Mouse (Mus musculus) forebrain, embryonic 11.5 days (tissue): ENCODE measurements at regions not wholly inside any gene's neighbourhood (a gene's known extent, or its start where the extent isn't known, plus 50 kb on each side); places are given as distances from the start of the nearest gene placed in this dataset.

Experiments
- ATAC-seq: fragments of 200-750 bp; cut with Nextera tagmentation; replicated peaks from 2 replicates; pipeline ENCODE4 v1.8.0; 2017; ENCODE audit warnings: moderate TSS enrichment; ENCODE audit not compliant: low FRiP score
- DNase-seq: peaks from one replicate; pipeline ENCODE4 v3.0.0-alpha.2; 2017; ENCODE audit warnings: low spot score
- H3K27ac ChIP-seq: fragments of 300-500 bp; sonication (generic); 2 replicates; pipeline ENCODE4 v1.5.1; 2014; ENCODE audit warnings: low read depth, low read length
- H3K27me3 ChIP-seq: fragments of 300-500 bp; sonication (generic); 2 replicates; pipeline ENCODE4 v1.6.1; 2014; ENCODE audit warnings: mild to moderate bottlenecking, low read length, mixed read lengths; ENCODE audit not compliant: control insufficient read depth, insufficient read depth
- H3K36me3 ChIP-seq: fragments of 300-500 bp; sonication (generic); 2 replicates; pipeline ENCODE4 v1.6.1; 2014; ENCODE audit warnings: mild to moderate bottlenecking, low read length, moderate library complexity, mixed read lengths; ENCODE audit not compliant: control insufficient read depth, insufficient read depth
- H3K4me1 ChIP-seq: fragments of 300-500 bp; sonication (generic); replicated peaks from 2 replicates; pipeline ENCODE4 v1.6.1; 2014; ENCODE audit warnings: low read length, mixed read lengths; ENCODE audit not compliant: control insufficient read depth, insufficient read depth
- H3K4me2 ChIP-seq: fragments of 300-500 bp; sonication (generic); 2 replicates; pipeline ENCODE4 v1.6.1; 2014; ENCODE audit warnings: low read depth, mild to moderate bottlenecking, low read length, moderate library complexity, mixed read lengths; ENCODE audit not compliant: severe bottlenecking
- H3K4me3 ChIP-seq: fragments of 300-500 bp; sonication (generic); 2 replicates; pipeline ENCODE4 v1.5.1; 2014; ENCODE audit warnings: low read depth, low read length
- H3K9ac ChIP-seq: fragments of 300-500 bp; sonication (generic); 2 replicates; pipeline ENCODE4 v1.6.1; 2014; ENCODE audit warnings: low read length
- H3K9me3 ChIP-seq: fragments of 300-500 bp; sonication (generic); 2 replicates; pipeline ENCODE4 v1.6.1; 2016; ENCODE audit warnings: low read length, mixed read lengths; ENCODE audit not compliant: control insufficient read depth
- WGBS: fragments of 180-500 bp; shearing (Covaris S2); extraction: QIAGEN DNeasy Blood & Tissue Kit; methylation state at CpG from one replicate; pipeline ENCODE4 v1.1.7; 2014; 5-methylcytosine and 5-hydroxymethylcytosine counted together

DNA sequence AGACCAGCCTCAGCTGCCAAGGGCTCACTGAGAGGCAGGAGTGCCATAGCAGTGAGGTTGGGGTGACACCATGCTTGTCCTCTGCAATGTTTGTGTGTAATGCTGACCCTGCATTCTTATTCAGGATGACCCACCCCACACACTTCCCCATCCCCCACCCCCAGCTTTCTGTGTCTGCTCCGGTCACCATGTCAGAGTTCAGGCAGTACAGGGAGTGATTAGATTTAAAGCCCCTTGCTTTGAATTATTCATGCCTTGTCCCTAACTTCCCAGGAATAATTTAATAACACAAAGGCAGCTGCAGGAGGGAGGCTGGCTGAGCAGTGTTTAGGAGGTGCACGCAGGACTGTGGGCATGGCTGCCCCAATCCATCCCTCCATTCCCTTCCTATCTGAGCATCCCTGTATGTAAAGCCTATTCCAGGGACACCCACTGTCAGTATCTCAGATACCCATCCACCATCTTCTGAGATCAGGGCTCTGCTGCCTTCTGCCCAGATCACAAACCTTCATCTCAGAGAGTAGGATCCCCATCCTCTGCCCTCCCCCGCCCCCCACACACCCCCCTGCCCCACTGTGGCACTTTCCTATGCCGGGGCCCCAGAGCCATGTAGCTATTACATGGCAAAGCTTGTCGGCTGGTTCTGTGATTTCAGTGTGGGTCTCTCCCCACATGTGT, 76.0 kb upstream of the Rufy1 start:
- Histone ChIP-seq H3K4me3 (no peak overlapping the region), H3K27me3 (no peaks in the 10 kb centered on the region), H3K36me3 (no peaks in the 10 kb centered on the region), H3K27ac (no peak overlapping the region), H3K9me3 (no peaks in the 10 kb centered on the region), H3K9ac (no peak overlapping the region), H3K4me1 (peaks cover 2% of the 10 kb centered on the region; the same call in 1 of the 2 replicates), H3K4me2 (no peak overlapping the region)
- WGBS = 49% methylated on average over 5 of the region's 5 CpGs
- ATAC-seq (peak; percentile 61), DNase-seq (no peak)

GRCm38 (mm10) chr11:50501352-50501751, 70.4 kb upstream of the Rufy1 start:
- no peaks in the 10 kb centered on the region for H3K9me3 ChIP-seq
- H3K27me3 ChIP-seq = no peaks in the 10 kb centered on the region
- ATAC-seq = no peak
- H3K4me3 ChIP-seq = no peak overlapping the region
- H3K9ac ChIP-seq = no peak overlapping the region
- 71% methylated on average over 12 of the region's 12 CpGs for WGBS
- no peak overlapping the region for H3K27ac ChIP-seq
- H3K36me3 ChIP-seq = no peaks in the 10 kb centered on the region
- H3K4me2 ChIP-seq = no peak overlapping the region
- 0 out of 2 replicates have a peak, but pooled peaks cover 2% of the 10 kb centered on the region for H3K4me1 ChIP-seq
- no peak for DNase-seq

DNA sequence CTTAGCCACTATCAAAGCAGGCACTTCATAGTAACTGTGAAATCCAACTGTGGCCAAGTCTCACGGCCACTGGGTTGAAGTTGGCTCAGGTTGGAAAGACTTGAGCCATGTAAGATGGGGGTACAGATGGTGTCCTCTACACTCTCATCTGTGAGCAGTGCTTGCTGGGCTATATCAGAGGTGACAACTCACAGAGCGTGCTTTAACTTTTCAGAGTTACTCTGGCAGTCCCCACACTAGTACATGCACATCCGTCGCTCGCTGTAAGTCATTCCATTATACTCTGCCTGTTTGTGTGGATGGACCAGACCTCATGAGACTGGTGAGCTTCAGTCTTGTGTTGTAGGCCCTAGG, 62.2 kb upstream of the Rufy1 start:
- Histone ChIP-seq H3K4me3 (no peak overlapping the region), H3K4me1 (peaks cover 9% of the 10 kb centered on the region), H3K27ac (peak overlapping the region; percentile 64; the same call in 1 of the 2 replicates), H3K9ac (no peak overlapping the region), H3K4me2 (no peak overlapping the region), H3K27me3 (no peaks in the 10 kb centered on the region), H3K9me3 (no peaks in the 10 kb centered on the region), H3K36me3 (no peaks in the 10 kb centered on the region)
- 96% methylated on average over 5 of the region's 5 CpGs for WGBS
- DNase-seq (no peak), ATAC-seq (no peak)

- no peak overlapping the region for H3K4me3 ChIP-seq
- no peaks in the 10 kb centered on the region for H3K27me3 ChIP-seq
- WGBS = 44% methylated on average over 5 of the region's 5 CpGs
- no peaks in the 10 kb centered on the region for H3K36me3 ChIP-seq
- no peak overlapping the region for H3K4me2 ChIP-seq
- H3K9ac ChIP-seq = peak overlapping the region; percentile 41; the same call in 1 of the 2 replicates
- peaks cover 9% of the 10 kb centered on the region for H3K4me1 ChIP-seq
- no peaks in the 10 kb centered on the region for H3K9me3 ChIP-seq
- DNase-seq = peak; percentile 55
- H3K27ac ChIP-seq = peak overlapping the region; percentile 64
- ATAC-seq = peak; percentile 77
These were observed 61.6 kb upstream of the Rufy1 start for GRCm38 (mm10) chr11:50492399-50493122.

DNA sequence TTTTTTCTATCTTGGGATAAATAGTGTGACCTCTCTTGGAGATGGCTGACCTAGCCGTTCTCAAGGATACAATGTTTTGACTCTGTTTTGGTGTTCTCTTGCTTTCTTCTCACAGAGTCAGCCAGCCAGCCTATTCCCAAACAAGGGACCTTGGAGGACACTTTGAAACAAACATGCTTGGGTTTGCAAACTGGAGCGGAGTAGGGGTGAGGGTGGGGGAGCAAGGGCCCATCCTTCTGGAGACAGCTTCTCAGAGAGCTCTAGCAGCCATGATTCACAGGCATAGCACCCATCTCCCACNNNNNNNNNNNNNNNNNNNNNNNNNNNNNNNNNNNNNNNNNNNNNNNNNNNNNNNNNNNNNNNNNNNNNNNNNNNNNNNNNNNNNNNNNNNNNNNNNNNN, 52.9 kb upstream of the Rufy1 start:
- H3K36me3 ChIP-seq = no peaks in the 10 kb centered on the region
- no peak overlapping the region for H3K4me3 ChIP-seq
- no peak overlapping the region for H3K9ac ChIP-seq
- H3K9me3 ChIP-seq = no peaks in the 10 kb centered on the region
- ATAC-seq (no peak), DNase-seq (no peak)
- no peaks in the 10 kb centered on the region for H3K27me3 ChIP-seq
- no peak overlapping the region for H3K27ac ChIP-seq
- H3K4me1 ChIP-seq = no peaks in the 10 kb centered on the region
- no peak overlapping the region for H3K4me2 ChIP-seq
- WGBS = 94% methylated on average over 2 of the region's 2 CpGs

DNA sequence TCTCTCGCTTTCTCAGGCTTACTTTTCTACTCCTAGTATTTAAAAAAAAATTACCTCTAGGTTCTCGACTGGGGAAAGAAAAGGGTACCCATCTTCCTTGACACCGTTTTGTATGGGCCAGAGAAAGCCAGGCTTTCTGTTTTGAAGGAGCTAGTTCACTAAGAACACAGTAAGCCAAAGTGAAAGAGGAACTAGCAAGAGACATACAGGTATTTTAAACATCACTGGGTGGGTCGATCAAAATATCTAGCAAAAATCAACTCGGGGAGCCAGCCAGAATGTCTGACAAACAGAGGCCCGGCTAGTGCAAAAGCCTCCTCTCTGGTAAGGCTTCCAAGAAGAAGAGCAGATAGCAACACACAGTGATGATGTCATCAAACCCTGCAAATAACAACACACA, 52.2 kb upstream of the Rufy1 start:
- Histone ChIP-seq H3K4me3 (no peak overlapping the region), H3K27ac (no peak overlapping the region), H3K9ac (no peak overlapping the region), H3K4me2 (no peak overlapping the region), H3K27me3 (no peaks in the 10 kb centered on the region), H3K9me3 (no peaks in the 10 kb centered on the region), H3K4me1 (no peaks in the 10 kb centered on the region), H3K36me3 (no peaks in the 10 kb centered on the region)
- DNase-seq = no peak
- 89% methylated on average over 6 of the region's 6 CpGs for WGBS
- ATAC-seq = no peak

DNA sequence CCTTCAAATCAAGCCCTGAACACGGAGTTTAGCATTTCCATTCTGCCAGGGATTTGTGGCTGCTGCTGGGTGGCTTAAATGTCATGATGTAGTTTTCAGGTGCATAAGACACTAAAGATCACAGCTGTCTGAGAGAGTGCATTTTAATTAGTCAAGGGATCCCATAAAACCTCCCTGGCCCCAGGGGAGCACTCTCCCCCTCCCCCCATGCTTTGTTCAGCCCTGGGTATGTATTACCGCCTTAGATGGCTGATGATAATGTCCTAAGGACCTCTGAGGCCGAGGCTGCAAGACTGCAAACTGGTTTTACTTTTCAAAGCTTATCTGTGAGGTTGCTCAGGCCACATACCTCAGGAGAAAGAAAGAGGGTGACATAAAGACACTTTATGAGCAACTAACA, 51.7 kb upstream of the Rufy1 start:
- Histone ChIP-seq H3K4me2 (no peak overlapping the region), H3K27ac (no peak overlapping the region), H3K9me3 (no peaks in the 10 kb centered on the region), H3K36me3 (no peaks in the 10 kb centered on the region), H3K4me3 (no peak overlapping the region), H3K4me1 (no peaks in the 10 kb centered on the region), H3K9ac (no peak overlapping the region), H3K27me3 (no peaks in the 10 kb centered on the region)
- no peak for DNase-seq
- no peak for ATAC-seq
- 51% methylated on average over 3 of the region's 3 CpGs for WGBS
